Mouse (Mus musculus): ENCODE measurements around the gene Tmem9. TPM values are rescaled to one million over a fixed set of nuclear protein-coding genes. Genes with fewer than 3 reads are reported as not detected.

Tmem9 gene
- polyA plus RNA-seq, 1 experiment: 18.2 TPM

- Histone ChIP-seq H3K27ac (ENCODE audit: insufficient read depth, low read depth, low read length) (no peak within 1 kb of the TSS), H3K4me1 (ENCODE audit: control insufficient read depth, insufficient read depth, low read length) (no peaks in the 10 kb centered on the region), H3K4me3 (ENCODE audit: insufficient read depth, low read length) (no peak within 1 kb of the TSS)
- TF ChIP-seq CTCF (IDR thresholded peaks at IDR 0.05; ENCODE audit: low read depth, low read length) (no peak), POLR2A (IDR thresholded peaks at IDR 0.05; ENCODE audit: borderline replicate concordance, low read depth, low read length) (no peak)
These were observed 42.5 kb downstream of the Tmem9 start, which contains the start of gene Ascl5 for GRCm38 (mm10) chr1:136050312-136051012. Gene Ascl5 (plus strand): TSS chr1:136050804.

- Histone ChIP-seq H3K4me3 (ENCODE audit: insufficient read depth, low read length) (no peak overlapping the region), H3K27ac (ENCODE audit: insufficient read depth, low read depth, low read length) (no peak overlapping the region), H3K4me1 (ENCODE audit: control insufficient read depth, insufficient read depth, low read length) (no peaks in the 10 kb centered on the region)
- TF ChIP-seq CTCF (IDR thresholded peaks at IDR 0.05; ENCODE audit: low read depth, low read length) (no peak), POLR2A (IDR thresholded peaks at IDR 0.05; ENCODE audit: borderline replicate concordance, low read depth, low read length) (no peak)
These were observed 43.0 kb downstream of the Tmem9 start for GRCm38 (mm10) chr1:136051013-136051315.

GRCm38 (mm10) chr1:136051465-136051864, 43.5 kb downstream of the Tmem9 start:
- no peaks in the 10 kb centered on the region for H3K4me1 ChIP-seq (ENCODE audit: control insufficient read depth, insufficient read depth, low read length)
- TF ChIP-seq CTCF (IDR thresholded peaks at IDR 0.05; ENCODE audit: low read depth, low read length): no peak
- TF ChIP-seq POLR2A (IDR thresholded peaks at IDR 0.05; ENCODE audit: borderline replicate concordance, low read depth, low read length): no peak
- H3K27ac ChIP-seq (ENCODE audit: insufficient read depth, low read depth, low read length): no peak overlapping the region
- no peak overlapping the region for H3K4me3 ChIP-seq (ENCODE audit: insufficient read depth, low read length)

GRCm38 (mm10) chr1:136052547-136052946, 44.6 kb downstream of the Tmem9 start, which contains the start of gene Cacna1s:
Gene Cacna1s (plus strand): TSS chr1:136052750.
- H3K27ac ChIP-seq (ENCODE audit: insufficient read depth, low read depth, low read length): no peak within 1 kb of the TSS
- H3K4me3 ChIP-seq (ENCODE audit: insufficient read depth, low read length): no peak within 1 kb of the TSS
- TF ChIP-seq CTCF (IDR thresholded peaks at IDR 0.05; ENCODE audit: low read depth, low read length) (no peak), POLR2A (IDR thresholded peaks at IDR 0.05; ENCODE audit: borderline replicate concordance, low read depth, low read length) (no peak)
- no peaks in the 10 kb centered on the region for H3K4me1 ChIP-seq (ENCODE audit: control insufficient read depth, insufficient read depth, low read length)

GRCm38 (mm10) chr1:136055771-136056170, 47.8 kb downstream of the Tmem9 start:
- no peak overlapping the region for H3K27ac ChIP-seq (ENCODE audit: insufficient read depth, low read depth, low read length)
- H3K4me1 ChIP-seq (ENCODE audit: control insufficient read depth, insufficient read depth, low read length): no peaks in the 10 kb centered on the region
- H3K4me3 ChIP-seq (ENCODE audit: insufficient read depth, low read length): no peak overlapping the region
- TF ChIP-seq CTCF (IDR thresholded peaks at IDR 0.05; ENCODE audit: low read depth, low read length): no peak
- TF ChIP-seq POLR2A (IDR thresholded peaks at IDR 0.05; ENCODE audit: borderline replicate concordance, low read depth, low read length): no peak

- Histone ChIP-seq H3K4me1 (ENCODE audit: control insufficient read depth, insufficient read depth, low read length) (no peaks in the 10 kb centered on the region), H3K4me3 (ENCODE audit: insufficient read depth, low read length) (no peak overlapping the region), H3K27ac (ENCODE audit: insufficient read depth, low read depth, low read length) (no peak overlapping the region)
- TF ChIP-seq CTCF (IDR thresholded peaks at IDR 0.05; ENCODE audit: low read depth, low read length) (no peak), POLR2A (IDR thresholded peaks at IDR 0.05; ENCODE audit: borderline replicate concordance, low read depth, low read length) (no peak)
These were observed 50.6 kb downstream of the Tmem9 start for GRCm38 (mm10) chr1:136058594-136058993.

GRCm38 (mm10) chr1:136061041-136061789, 53.3 kb downstream of the Tmem9 start:
- TF ChIP-seq CTCF (IDR thresholded peaks at IDR 0.05; ENCODE audit: low read depth, low read length) (no peak), POLR2A (IDR thresholded peaks at IDR 0.05; ENCODE audit: borderline replicate concordance, low read depth, low read length) (no peak)
- H3K27ac ChIP-seq (ENCODE audit: insufficient read depth, low read depth, low read length): no peak overlapping the region
- no peaks in the 10 kb centered on the region for H3K4me1 ChIP-seq (ENCODE audit: control insufficient read depth, insufficient read depth, low read length)
- H3K4me3 ChIP-seq (ENCODE audit: insufficient read depth, low read length): no peak overlapping the region

- no peak overlapping the region for H3K4me3 ChIP-seq (ENCODE audit: insufficient read depth, low read length)
- no peak overlapping the region for H3K27ac ChIP-seq (ENCODE audit: insufficient read depth, low read depth, low read length)
- no peaks in the 10 kb centered on the region for H3K4me1 ChIP-seq (ENCODE audit: control insufficient read depth, insufficient read depth, low read length)
- TF ChIP-seq POLR2A (IDR thresholded peaks at IDR 0.05; ENCODE audit: borderline replicate concordance, low read depth, low read length) (no peak), CTCF (IDR thresholded peaks at IDR 0.05; ENCODE audit: low read depth, low read length) (no peak)
These were observed 53.8 kb downstream of the Tmem9 start for GRCm38 (mm10) chr1:136061790-136062141.

- TF ChIP-seq CTCF (IDR thresholded peaks at IDR 0.05; ENCODE audit: low read depth, low read length) (no peak), POLR2A (IDR thresholded peaks at IDR 0.05; ENCODE audit: borderline replicate concordance, low read depth, low read length) (no peak)
- H3K4me1 ChIP-seq (ENCODE audit: control insufficient read depth, insufficient read depth, low read length): no peaks in the 10 kb centered on the region
- H3K27ac ChIP-seq (ENCODE audit: insufficient read depth, low read depth, low read length): no peak overlapping the region
- H3K4me3 ChIP-seq (ENCODE audit: insufficient read depth, low read length): no peak overlapping the region
These were observed 56.0 kb downstream of the Tmem9 start for GRCm38 (mm10) chr1:136063991-136064390.

- H3K4me3 ChIP-seq (ENCODE audit: insufficient read depth, low read length): no peak overlapping the region
- no peak for TF ChIP-seq CTCF (IDR thresholded peaks at IDR 0.05; ENCODE audit: low read depth, low read length)
- TF ChIP-seq POLR2A (IDR thresholded peaks at IDR 0.05; ENCODE audit: borderline replicate concordance, low read depth, low read length): no peak
- H3K4me1 ChIP-seq (ENCODE audit: control insufficient read depth, insufficient read depth, low read length): no peaks in the 10 kb centered on the region
- no peak overlapping the region for H3K27ac ChIP-seq (ENCODE audit: insufficient read depth, low read depth, low read length)
These were observed 58.7 kb downstream of the Tmem9 start for GRCm38 (mm10) chr1:136066621-136067020.
